Mouse (Mus musculus) cortical plate, adult 2 months (tissue): ENCODE measurements around the gene Pp2d1.

Experiments
- CTCF ChIP-seq: fragments of 200-500 bp; IDR thresholded peaks from 2 replicates; pipeline ENCODE4 v1.5.1; 2011; ENCODE audit warnings: mild to moderate bottlenecking, control low read depth, low read length; ENCODE audit not compliant: insufficient read depth; ENCODE audit errors: extremely low read depth
- POLR2A ChIP-seq: fragments of 200-500 bp; IDR thresholded peaks from 2 replicates; pipeline ENCODE4 v1.6.1; 2011; ENCODE audit warnings: mild to moderate bottlenecking, low read length, control low read depth; ENCODE audit not compliant: insufficient read depth; ENCODE audit errors: extremely low read depth

DNA sequence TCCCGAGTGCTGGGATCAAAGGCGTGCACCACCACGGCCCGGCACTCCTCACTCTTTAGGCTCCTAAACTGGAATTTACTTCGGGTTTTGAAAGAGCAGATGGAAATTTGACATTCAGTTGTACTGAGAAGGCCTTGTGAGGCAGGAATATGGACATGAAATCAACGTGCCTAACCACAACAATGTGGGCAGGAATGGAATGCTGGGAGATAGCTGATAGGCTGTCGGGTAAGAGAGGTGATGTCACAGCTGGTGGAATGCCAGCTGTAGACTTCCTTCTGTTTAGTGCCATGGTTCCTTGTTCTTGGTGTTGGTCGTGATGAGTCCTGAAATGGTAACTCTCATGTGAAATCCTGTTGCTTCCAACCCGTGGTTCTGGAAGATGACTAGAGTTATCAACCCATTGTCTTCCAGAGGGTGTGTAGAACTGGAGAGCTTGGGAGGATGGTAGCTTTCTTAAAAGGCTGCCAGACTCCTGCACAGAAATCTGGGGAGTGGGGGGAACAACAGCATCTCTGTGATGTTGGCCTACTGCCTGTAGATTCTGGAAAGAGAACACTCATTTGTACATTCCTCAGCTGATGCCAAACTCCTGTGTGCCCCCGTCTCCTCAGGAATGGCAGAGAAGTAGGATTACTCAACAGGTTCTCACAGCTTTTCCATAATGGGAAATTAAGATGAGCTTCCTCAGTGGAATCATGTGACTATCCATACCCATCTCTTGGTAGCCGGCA, 44.8 kb upstream of the Pp2d1 start:
- no peak for TF ChIP-seq CTCF
- TF ChIP-seq POLR2A, result no peak
